Mouse (Mus musculus) liver, adult 2 months (tissue): ENCODE data around the gene Tnp2.

ENCODE experiments used
- CTCF ChIP-seq: fragments of 200-500 bp; IDR thresholded peaks from 2 replicates; pipeline ENCODE4 v1.5.1; 2011; ENCODE audit warnings: low read depth, low read length, control low read depth
- POLR2A ChIP-seq: fragments of 200-500 bp; IDR thresholded peaks from 2 replicates; pipeline ENCODE4 v1.6.1; 2011; ENCODE audit warnings: low read length, control low read depth; ENCODE audit not compliant: insufficient read depth; ENCODE audit errors: extremely low read depth

- no peak for TF ChIP-seq CTCF
- no peak for TF ChIP-seq POLR2A
Observed at GRCm38 (mm10) chr16:10787548-10788058, 857 bp downstream of the Tnp2 start.
